Mouse (Mus musculus) ES-Bruce4 (cell line): ENCODE measurements around the gene Zscan2.

Experiments
- CTCF ChIP-seq: IDR thresholded peaks from one replicate; pipeline ENCODE4 v1.8.1; 2011; ENCODE audit warnings: low read depth, low read length
- POLR2A ChIP-seq: IDR thresholded peaks from one replicate; pipeline ENCODE4 v1.8.1; 2011; ENCODE audit warnings: low read length; ENCODE audit not compliant: insufficient read depth

- TF ChIP-seq CTCF (no peak), POLR2A (no peak)
Measured at GRCm38 (mm10) chr7:80840241-80840640, 20.5 kb upstream of the Zscan2 start.
